Mouse (Mus musculus): ENCODE measurements around the gene Prl3d3.
"Not testable (repeated sequence)": the region's sequence is repeated elsewhere in the genome, so short reads cannot be mapped to it uniquely, and the experiment has no call there.

Prl3d3 gene

GRCm38 (mm10) chr13:27156490-27156889 lies at the start of gene Prl3d3:
TSS of gene Prl3d3 (plus strand) at chr13:27156790.
- ATAC-seq (ENCODE audit: insufficient number of reproducible peaks, low FRiP score, low TSS enrichment) = not testable (repeated sequence)

GRCm38 (mm10) chr13:27121398-27121797 lies 35.2 kb upstream of the Prl3d3 start, which contains the start of gene Prl3d2:
TSS of gene Prl3d2 (plus strand) at chr13:27121698.
- ATAC-seq (ENCODE audit: insufficient number of reproducible peaks, low FRiP score, low TSS enrichment) = not testable (repeated sequence)

GRCm38 (mm10) chr13:27148264-27148663 lies 8.3 kb upstream of the Prl3d3 start:
- no peak for ATAC-seq (ENCODE audit: insufficient number of reproducible peaks, low FRiP score, low TSS enrichment)

GRCm38 (mm10) chr13:27196359-27196758 lies 39.8 kb downstream of the Prl3d3 start, which contains the start of gene Prl3c1:
TSS of gene Prl3c1 (plus strand) at chr13:27196659.
- no peak for ATAC-seq (ENCODE audit: insufficient number of reproducible peaks, low FRiP score, low TSS enrichment)

Measured in cerebellum, adult (tissue).